Mouse (Mus musculus) lung, postnatal 10 days (tissue): ENCODE data around the gene Dtd1.
A peak's percentile ranks its signal among the peaks of the same experiment; 100 is the strongest.

ENCODE experiments used
- DNase-seq: peaks from one replicate; pipeline ENCODE4 v3.0.0; 2021

Dtd1 gene

DNA sequence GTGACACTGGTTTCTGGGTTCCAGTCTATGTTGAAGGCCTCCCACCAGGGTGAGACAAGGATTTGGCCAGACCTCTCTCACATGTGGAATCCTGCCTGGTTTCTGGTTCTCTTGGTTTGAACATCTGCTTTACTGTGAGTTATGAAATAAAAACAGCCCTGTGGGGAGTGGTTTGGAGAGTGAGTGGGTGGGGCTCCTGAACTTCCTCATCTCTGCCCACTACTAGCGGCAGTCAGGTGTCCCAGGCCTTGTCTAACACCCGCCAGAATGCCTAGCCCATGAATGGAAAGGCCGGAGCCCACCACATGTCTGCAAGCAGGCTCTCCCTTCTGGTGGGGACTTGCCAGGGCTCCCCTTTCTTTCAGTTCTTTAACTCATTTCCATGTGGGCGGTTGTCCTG lies 42.3 kb downstream of the Dtd1 start:
- DNase-seq, result peak; percentile 15

DNA sequence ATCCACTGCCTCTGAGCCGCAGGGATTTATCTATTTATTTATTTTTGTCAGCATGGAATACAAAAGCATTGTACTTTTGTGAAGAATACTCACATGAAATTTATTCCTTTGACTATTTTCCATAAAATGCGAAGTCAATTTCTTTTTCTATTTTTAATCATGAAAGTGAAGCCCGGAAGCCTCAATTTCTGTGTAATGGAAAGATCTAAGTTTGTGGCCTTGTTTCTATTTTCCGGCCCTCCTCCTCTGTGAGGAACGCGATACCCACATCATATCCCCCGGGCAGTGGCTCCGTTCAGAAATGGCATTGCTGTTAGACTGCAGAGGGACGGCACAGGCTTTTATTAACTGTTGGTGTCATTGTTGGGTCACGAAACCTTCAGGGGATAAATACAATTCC lies 46.7 kb downstream of the Dtd1 start:
- no peak for DNase-seq

DNA sequence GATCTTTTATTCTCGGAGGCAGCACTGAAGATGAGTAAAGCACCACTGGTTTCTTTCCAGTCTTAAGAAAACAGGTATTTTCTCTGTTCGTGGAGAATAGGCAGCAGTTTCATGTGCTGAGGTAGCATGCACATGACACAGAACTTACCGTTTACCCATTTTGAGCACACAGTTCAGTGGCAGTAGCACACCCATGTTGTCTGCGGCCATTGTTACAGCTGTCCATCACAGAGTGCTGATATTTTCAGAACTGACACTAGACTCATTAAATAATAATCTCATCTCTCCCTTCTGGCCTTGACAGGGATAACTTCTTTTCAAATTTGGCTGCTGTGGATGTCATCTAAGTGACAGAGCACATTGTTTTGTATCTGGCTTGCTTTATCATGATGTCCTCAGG lies 47.5 kb downstream of the Dtd1 start:
- DNase-seq, result no peak

DNA sequence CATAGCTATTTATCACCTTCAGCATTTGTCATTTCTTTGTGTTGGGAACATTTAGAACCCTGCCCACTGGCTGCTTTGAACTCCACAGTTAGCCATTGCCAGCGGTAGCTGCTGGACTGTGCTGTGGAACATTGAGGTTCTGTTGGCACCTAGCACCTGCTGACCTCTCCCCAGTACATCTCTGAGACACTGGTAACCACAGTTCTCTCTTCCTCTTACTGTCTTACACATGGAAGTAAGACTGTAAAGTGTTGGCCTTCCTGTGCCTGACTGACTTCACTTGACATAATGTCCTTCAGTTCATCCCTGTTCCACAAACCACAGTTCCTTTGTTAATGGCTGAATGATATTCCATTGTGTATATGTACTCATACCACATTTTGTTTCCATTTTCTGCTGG lies 50.3 kb downstream of the Dtd1 start:
- DNase-seq, result no peak

DNA sequence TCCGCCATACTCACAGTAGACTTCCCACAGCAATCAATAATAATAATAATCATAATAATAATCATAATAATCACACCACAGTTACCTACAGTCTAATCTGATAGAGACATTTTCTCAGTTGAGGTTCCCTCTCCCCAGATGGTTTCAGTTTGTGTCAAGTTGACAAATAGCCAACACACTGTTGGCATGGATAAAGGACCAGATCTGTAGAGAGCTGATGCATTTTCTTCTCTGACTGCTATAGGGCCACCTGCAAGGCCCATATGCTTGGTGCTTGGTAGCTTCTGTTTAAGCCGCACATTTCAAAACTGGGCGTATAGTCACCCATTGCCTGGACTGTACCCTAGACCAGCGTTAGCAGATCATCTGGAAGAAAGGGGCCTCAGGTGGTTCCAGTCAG lies 53.1 kb downstream of the Dtd1 start:
- no peak for DNase-seq

DNA sequence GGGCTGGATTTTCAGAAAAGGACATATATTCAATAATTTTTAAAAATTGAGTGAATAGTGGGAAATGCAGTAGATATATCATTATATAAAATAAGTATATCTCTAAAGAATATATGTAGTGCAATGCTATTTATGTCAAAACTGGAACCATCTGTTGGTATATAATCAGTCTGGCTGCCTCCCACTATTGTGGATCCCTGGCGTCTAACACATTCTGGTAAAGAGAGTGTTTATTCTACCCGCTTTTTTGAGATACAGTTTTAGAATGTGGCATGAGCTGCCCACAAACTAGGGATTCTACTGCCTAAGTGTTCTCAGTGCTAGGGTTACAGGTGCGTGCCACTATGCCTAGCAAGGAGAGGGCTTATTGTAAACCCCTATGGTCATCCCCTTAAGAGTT lies 55.6 kb downstream of the Dtd1 start:
- no peak for DNase-seq

DNA sequence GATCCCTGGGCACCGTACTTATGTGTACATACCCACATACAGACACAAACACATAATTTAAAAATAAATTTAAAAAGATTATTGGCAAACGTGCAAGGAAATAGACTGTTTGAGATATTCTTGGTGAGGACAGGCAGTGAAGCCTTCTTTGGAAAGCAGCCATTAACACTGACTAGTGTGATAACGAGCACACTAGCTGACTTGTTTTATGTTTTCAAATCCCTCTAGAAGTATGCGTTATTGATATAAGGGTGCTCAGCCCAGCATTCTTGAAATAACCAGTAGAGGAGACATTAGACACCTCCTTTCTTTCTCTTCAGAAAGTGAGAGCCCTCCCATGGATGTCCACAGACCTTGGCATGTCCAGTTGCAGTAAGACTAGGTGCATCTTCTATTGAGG lies 68.8 kb downstream of the Dtd1 start:
- DNase-seq, result no peak

DNA sequence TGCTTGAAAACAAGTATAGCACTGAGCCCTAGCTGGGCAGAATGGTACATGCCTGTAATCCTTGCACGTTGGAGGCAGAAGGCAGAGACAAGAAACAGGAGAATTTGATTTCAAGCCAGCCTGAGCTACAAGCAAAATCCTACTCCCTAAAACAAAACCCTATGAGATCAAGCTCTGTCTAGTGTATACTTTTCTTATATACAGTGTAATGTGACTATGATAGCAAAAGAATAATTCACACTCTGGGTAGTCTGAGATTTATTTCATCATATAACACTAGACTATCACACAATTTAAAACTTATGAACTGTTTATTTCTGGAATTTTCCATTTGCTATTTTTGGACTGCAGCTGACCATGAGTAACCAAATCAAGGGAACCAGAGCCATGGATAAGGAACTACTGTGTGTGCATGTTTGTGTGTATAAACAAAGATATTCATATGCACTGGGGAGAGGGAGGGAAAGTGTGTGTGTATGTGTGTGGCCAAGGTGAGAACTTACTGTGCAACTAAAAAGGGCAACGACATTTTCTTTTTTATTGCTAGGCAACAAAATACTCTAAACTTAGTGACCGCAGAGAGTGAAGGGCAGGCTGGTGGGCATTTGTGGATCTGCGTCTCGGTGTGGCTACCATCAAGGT lies 70.7 kb downstream of the Dtd1 start:
- no peak for DNase-seq

DNA sequence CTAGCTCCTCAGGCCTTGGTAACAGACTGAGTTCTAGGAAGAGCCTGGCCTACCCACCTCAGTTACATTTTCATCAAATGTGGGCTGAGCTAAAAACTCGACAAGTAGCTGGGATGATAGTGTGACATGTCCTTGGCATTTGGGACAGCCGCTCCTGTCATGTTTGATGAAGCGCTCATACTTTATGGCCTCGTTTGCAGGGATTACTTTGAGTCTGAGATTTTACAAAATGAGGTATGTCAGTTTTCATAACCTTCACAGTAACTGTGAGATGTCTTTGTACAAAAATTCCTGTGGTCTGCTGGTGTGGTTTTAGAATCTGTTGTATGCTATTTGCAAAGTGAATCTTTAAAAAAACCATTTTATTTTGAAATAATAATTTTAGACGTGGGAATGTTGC lies 72.7 kb downstream of the Dtd1 start:
- no peak for DNase-seq

DNA sequence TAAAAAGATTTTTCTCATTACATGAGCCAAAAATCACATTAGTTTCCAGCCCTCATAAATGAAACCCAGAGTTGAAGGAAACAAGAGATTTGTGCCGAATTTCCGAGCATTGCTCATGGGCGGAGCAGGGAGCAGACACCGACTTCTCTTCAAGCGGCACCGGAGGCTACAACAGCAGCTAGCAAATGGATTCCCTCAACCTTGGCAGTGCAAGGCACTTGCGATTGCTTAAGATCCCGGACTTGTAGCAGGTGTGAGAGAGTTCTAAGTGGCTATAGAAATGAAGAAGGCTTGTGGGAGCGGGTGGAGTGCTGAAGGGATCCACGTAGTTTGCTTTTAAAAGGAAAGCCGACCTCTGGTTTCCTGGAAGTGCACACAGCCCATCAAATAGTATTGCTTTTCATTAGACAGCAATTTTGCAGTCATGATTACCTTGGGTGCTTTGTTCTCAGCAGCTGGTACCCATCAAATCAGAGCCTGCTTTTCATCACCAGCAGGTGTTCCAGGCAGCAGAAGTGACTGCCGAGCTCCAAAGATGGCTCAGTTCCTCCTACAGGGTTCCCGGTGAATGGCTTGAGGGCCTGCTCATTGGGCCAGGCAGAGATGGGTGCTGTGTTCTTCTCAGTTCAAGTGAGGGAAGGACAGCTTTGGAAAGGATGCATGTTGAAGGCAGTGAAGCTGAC lies 77.0 kb downstream of the Dtd1 start:
- DNase-seq, result peak; percentile 35

DNA sequence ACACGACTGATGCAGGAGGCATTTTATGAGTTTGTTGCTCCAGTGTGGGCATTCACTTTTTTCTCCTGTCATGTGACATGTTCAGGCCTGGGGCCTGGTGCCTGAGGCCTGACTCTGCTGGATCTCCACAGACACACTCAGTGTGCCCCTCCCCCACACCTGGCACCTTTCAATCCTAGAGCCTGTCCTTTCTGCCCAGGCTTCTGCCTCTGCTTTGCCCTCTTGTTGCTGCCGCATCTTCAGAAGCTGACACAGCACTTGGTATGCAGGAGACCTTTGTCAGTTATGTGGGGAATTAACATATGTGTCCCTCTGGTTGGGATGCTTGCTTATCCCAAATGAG lies 77.5 kb downstream of the Dtd1 start:
- DNase-seq, result no peak

DNA sequence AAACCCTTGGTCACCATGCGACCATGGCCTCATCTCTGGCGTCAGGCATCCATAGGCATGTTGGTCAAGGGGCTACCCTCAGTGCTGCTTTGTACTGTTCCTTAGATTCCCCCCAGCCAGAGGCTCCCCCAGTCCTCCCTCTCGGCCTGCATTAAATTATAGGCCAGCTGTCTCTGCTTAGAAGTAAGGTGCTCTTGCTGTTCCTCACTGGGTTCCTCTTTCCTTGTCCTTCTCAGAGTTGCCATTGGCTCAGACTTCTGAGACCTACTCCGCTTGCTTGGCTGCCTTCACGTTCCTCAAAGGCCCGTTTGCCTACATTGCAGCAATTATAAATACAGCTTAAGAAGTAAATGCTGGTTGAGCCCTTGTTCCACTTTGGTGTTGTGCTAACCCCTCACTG lies 79.1 kb downstream of the Dtd1 start:
- DNase-seq, result no peak

DNA sequence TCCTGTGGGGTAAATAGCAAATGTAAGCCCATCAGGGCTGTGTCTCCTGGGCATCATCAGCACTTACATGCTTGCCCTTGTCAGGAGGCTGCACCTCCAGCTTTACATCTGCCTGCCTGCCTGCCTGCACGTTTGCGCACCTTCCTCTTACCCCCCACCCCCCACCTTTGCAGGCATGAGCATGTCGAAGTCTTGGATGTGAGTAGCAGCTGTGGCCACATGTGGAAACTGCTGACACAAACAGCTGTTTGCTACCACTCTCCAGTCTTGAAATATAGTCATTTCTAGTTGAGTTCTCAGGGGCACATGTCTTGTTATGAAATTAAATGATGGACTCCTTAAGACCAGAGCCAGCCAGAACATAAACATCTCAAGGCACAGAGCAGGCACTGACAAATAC lies 79.7 kb downstream of the Dtd1 start:
- DNase-seq, result peak; percentile 42

DNA sequence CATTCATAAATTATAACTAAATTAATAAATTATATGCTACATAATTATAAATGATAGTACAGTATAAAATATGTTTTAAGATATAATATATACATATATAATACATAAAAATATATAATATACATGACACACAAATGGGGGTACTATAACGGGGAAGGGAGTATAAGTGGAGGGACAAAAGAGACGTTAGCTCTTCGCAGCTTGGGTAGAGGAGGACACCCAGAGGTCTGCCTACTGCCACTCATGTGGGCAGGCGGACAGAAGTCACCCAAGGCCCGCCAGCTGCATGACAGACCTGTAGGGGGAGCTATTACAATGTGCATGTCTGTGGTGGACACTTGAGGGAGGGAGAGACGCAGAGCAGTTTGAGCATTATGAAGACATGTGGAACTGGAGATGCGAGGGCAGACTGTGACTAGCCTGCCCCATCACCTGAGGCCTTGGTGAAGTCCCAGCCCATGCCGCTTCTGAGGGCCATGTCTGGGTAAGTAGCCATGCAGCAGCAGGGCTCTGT lies 92.6 kb downstream of the Dtd1 start:
- no peak for DNase-seq

DNA sequence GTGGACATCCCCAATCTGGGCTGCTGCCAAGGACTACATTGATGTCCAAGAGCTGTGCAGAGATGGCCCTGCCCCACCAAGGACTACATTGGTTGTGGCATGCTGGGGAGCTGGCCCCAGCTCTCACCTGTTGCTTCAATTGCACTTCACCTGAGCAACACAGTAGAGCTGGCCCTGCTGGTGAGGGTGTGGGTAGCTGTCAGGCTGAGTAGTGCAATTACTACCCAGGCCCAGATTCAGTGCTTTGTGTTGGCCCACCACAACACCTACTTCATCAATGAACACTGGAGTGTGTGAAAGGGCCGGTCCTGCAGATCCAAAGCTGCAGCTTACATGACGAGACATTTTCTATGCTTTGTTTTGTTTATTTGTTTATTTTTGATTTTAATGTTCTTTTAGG lies 93.1 kb downstream of the Dtd1 start:
- DNase-seq, result no peak

DNA sequence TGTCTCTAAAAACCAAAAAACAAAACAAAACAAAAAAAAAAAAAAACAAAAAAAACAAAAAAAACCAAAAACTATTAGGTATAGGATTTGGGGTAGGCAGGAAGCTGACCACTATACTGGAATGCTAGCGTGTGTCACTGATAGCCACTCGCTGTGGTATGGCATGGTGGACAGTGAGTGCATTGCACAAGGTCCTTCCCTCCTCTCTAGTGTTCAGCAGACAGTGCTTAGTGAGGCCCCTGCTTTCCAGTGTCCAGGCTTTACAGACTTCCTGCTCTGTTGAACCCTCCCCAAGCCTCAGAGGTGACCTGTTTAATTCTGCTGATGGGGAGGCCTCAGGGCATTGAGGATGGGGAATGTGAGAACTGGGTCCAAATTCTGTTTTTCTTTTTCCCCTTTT lies 95.2 kb downstream of the Dtd1 start:
- no peak for DNase-seq

DNA sequence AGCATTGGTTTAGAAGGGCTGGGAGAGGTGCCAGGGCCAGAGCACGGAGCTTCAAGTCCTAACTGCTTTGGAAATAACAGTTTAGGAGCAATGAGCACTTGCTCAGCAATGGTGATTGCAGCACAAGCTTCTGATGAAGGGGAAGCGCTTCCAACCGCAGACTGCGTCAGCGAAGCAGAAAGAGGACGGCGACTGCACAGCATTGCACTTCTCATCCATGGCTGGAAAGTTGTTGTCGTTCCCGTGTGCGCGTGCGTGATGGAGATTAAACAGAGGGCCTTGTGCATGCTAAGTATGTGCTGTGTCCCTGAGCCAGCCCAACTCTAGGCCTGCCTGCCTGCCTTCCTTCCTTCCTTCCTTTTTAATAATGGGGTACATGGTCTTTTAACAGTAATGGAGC lies 98.3 kb downstream of the Dtd1 start:
- DNase-seq, result no peak

DNA sequence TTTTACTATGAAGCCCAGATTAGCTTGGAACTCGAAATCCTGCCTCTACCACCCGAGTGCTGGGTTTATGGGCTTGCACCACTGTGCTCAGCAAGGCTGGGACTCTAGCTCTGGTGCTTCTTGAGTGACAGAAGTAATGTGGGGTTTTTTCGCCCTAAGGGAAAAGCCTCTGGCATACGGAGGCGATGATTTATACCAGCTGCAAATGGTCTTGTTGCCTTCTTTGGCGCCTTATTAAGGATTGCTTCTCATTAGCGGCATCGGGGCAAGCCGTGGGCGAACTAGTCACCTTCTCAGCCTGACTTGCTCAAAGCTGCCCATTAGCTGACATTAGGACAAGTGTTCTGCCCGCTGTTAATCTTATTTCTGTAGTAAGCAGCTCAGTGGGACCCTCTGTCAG lies 100.9 kb downstream of the Dtd1 start:
- DNase-seq, result no peak

DNA sequence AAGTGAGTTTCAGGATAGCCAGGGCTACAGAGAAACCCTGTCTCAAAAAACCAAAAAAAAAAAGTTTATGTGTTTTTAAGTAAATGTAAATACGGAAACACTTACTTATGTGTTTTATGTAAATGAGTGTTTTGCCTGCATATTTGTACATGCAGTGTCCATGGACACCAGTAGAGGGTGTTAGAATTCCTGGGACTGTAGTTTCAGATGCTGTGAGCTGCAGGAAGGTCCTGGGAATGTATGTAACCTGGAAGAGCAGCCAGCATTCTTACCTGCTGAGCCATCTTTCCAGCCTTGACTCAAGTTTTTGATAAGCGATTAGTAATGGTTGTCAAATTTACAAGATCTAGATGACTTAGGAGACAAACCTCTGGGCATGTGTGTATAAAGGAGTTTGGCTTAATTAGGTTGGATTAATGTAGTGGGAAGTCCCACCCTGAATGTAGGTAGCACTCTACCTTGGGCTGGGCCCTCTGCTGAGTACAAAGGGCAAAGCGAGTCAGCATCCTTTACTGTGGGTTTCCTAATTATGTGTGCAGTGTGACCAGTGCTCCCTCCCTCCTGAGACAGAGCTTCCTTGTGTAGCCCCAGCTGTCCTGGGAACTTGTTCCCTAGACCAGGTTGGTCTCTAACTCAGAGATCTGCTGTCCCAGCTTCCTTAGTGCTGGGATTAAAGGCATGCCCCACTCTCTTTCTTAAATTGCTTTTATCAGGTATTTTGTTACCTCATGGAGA lies 101.9 kb downstream of the Dtd1 start:
- no peak for DNase-seq

DNA sequence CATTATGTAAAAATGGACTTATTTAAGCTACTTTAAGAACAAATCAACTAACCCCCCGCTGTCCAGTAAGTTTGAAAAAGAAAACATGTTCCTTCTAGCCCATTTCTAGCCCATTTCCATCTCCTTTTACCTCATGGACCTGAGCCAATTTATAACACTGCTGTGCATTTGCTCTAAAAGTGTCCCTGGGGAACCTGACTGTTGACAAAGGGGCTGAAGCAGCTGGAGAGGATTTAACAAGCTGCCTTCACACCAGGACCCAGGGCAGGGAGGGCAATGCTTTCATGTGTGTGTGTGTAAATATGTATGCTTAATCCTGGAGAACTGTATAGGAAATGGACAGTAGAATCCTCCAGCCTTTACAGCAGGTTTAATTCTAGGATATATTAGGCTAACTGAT lies 109.6 kb downstream of the Dtd1 start:
- DNase-seq, result no peak

DNA sequence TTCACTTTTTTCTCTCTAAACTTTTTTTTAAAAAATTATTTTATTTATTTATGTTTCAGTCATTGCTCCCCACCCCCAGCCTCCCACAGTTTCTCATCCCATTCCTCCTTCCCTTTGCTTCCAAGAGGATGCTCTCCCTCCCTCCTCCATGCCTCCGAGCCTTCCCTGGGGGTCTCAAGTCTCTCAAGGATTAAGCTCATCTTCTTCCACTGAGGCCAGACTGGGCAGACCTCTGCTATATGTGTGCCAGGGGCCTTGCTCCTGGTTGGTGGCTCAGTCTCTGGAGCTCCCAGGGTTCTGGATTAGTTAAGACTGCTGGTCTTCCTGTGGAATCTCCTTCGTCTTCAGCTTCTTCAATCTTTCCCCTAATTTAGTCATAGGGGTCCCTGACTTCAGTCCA lies 110.0 kb downstream of the Dtd1 start:
- no peak for DNase-seq

DNA sequence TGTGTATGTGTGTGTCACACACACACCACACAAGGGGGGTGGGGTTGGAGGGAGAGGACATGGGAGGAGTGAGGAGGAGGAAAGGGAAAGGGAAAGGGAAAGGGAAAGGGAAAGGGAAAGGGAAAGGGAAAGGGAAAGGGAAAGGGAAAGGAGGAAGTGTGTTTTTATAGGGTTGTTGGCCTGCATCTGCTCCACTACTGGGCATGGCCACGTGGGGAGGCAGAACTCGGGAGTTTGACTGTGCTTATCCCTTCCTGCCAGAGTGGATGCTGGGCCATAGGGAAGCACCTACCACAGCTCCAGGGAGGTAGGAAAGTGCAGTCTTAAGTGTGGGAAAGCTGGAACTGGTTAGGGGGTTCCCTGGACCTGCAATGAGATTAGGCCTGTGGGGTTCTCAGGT lies 114.9 kb downstream of the Dtd1 start:
- DNase-seq, result no peak

DNA sequence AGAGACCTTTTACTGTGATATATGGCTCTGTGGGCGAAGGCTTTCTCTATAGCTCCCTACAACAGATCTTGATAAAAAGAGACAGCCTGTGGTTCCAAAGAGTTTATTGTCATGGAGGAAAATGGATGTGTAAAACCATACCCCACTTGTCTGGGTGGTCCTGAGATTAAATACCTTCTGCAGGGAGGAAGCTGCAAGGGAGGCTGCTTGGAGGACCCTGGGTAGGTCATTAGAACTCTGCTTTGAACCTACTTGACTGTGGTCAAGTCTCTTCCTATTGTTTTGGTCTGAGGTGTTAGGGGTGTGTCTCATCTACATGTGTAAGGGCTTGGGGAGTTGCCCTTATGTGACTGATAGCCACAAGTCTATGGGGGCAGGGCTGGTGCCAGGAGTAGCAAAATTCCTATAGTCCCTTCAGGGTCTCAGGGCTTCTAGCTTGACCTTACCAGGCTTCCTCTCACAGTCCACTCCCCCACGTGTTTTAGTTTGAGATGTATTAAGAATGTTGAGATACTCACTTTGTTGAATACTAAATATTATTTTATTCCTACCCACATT lies 115.6 kb downstream of the Dtd1 start:
- no peak for DNase-seq

DNA sequence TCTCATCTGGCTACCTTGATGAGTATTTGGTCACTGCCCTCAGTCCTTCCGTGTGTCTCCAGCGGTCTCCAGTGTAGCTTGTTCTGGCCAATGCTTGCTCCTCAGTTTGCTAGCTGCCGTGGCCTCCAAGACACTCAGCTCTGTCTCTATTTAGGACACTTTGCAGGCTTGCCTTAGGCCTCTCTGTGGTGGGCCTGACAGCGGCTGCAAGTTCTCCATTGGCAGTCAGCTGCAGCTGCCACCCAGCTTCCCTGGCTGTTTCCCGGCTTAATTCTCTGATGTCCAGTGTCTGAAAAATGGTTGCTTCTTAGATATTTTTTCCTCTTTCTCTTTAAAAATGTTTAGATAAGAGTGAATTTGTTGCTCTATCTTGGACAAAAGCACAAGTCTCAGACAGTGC lies 116.6 kb downstream of the Dtd1 start:
- DNase-seq, result peak; percentile 56
